Mouse (Mus musculus) Patski (cell line): Measurements from ENCODE around the gene Dgcr6. TPM values are rescaled to one million over a fixed set of nuclear protein-coding genes. Genes with fewer than 3 reads are reported as not detected.

Source experiments
- ATAC-seq: fragments of 100-300 bp; one replicate; pipeline ENCODE4 v1.8.0; 2021
- CTCF ChIA-PET: fragments of 350-600 bp; sonication (Branson Sonifier 250); formaldehyde crosslinking; loops from one replicate; lab custom pipeline; 2022; ENCODE audit warnings: inconsistent platforms; lab: Charles Lee
- POLR2A ChIA-PET: fragments of 350-600 bp; sonication (Branson Sonifier 250); formaldehyde crosslinking; loops from one replicate; lab custom pipeline; 2022; ENCODE audit warnings: antibody characterized with exemption, inconsistent platforms; lab: Charles Lee
- DNase-seq: peaks from one replicate; pipeline ENCODE4 v3.0.0-alpha.2; 2011; ENCODE audit warnings: low read depth, low spot score
- H3K27me3 ChIP-seq: fragments of 371-371 bp; one replicate; pipeline ENCODE4 v1.5.1; 2021
- CTCF ChIP-seq: fragments of 100-300 bp; IDR thresholded peaks from one replicate; pipeline ENCODE4 v1.5.1; 2021
- in situ Hi-C: fragments of 300-500 bp; cut with MboI; formaldehyde crosslinking; loops from 3 replicates; pipeline ENCODE4 v1.11.1; 2018; ENCODE audit warnings: low pct_unique_long_range_greater_than_20kb, mixed read lengths
- polyA plus RNA-seq: library from polyadenylated mRNA; unstranded; gene quantifications from one replicate; pipeline ENCODE4 v1.2.3, GENCODE M21; 2021

Gene Dgcr6
- polyA plus RNA-seq, 1 experiment from 2014 or later: 59.5 TPM

GRCm38 (mm10) chr16:18118285-18118684 is 65.6 kb downstream of the Dgcr6 start:
- no peak for ATAC-seq
- peaks cover 4% of the 10 kb centered on the region for H3K27me3 ChIP-seq
- no peak for TF ChIP-seq CTCF
- ChIA-PET POLR2A (interaction anchor here (0.6 kb wide), 1 partner anchor 93 kb away, joined by 3 read pairs; no protein-coding TSS in a partner anchor), CTCF (interaction anchor here (2.3 to 3.1 kb wide), 2 partner anchors 55 to 93 kb away, joined by 7 to 15 read pairs; no protein-coding TSS in a partner anchor)
- in situ Hi-C loops: no loop called here
- no peak for DNase-seq

GRCm38 (mm10) chr16:18119031-18119730 is 66.5 kb downstream of the Dgcr6 start:
- ChIA-PET CTCF (interaction anchor here (1.3 to 3.1 kb wide), 3 partner anchors 51 to 92 kb away, joined by 3 to 15 read pairs (median 7); no protein-coding TSS in a partner anchor), POLR2A (no interaction called here)
- no peak for DNase-seq
- TF ChIP-seq CTCF: no peak
- no peak for ATAC-seq
- in situ Hi-C loops: no loop called here
- H3K27me3 ChIP-seq: peaks cover 4% of the 10 kb centered on the region

Other genes with a start within 250 kb of the Dgcr6 start
- 0.21 TPM for gene B830017H08Rik, start 219.7 kb upstream of the Dgcr6 start, polyA plus RNA-seq
- gene Car15, start 214.5 kb upstream of the Dgcr6 start, polyA plus RNA-seq: 1.4 TPM
- 0.17 TPM for gene Gm20518, start 161.2 kb upstream of the Dgcr6 start, polyA plus RNA-seq
- gene Tssk1, start 158.6 kb upstream of the Dgcr6 start, polyA plus RNA-seq: 0.13 TPM
- gene Dgcr2, start 154.3 kb upstream of the Dgcr6 start, polyA plus RNA-seq: 75.2 TPM
- gene Tssk2, start 154.2 kb upstream of the Dgcr6 start, polyA plus RNA-seq: 0.08 TPM
- 25.7 TPM for gene Ess2, start 141.5 kb upstream of the Dgcr6 start, polyA plus RNA-seq
- not detected for gene Gsc2, start 137.8 kb upstream of the Dgcr6 start, polyA plus RNA-seq
- 114 TPM for gene Slc25a1, start 124.6 kb upstream of the Dgcr6 start, polyA plus RNA-seq
- 0.31 TPM for gene Vpreb2, start 72.4 kb upstream of the Dgcr6 start, polyA plus RNA-seq
- gene Prodh, start 37.3 kb downstream of the Dgcr6 start, polyA plus RNA-seq: 1.3 TPM
- gene Rtn4r, start 74.8 kb downstream of the Dgcr6 start, polyA plus RNA-seq: 0.90 TPM
- gene Ccdc188, start 165.0 kb downstream of the Dgcr6 start, polyA plus RNA-seq: not detected
- 34.4 TPM for gene Zdhhc8, start 182.3 kb downstream of the Dgcr6 start, polyA plus RNA-seq
- gene Trmt2a, start 195.8 kb downstream of the Dgcr6 start, polyA plus RNA-seq: 66.4 TPM
- 216 TPM for gene Ranbp1, start 195.9 kb downstream of the Dgcr6 start, polyA plus RNA-seq
- 7.6 TPM for gene Gm49776, start 205.5 kb downstream of the Dgcr6 start, polyA plus RNA-seq
- gene Dgcr8, start 236.4 kb downstream of the Dgcr6 start, polyA plus RNA-seq: 24.2 TPM